Mouse (Mus musculus) cerebellum, adult 2 months (tissue): ENCODE measurements around the gene Tmem170.

ENCODE experiments used
- CTCF ChIP-seq: fragments of 200-500 bp; IDR thresholded peaks from 2 replicates; pipeline ENCODE4 v1.5.1; 2011; ENCODE audit warnings: low read depth, mild to moderate bottlenecking, control low read depth, low read length, moderate library complexity, borderline replicate concordance; ENCODE audit not compliant: insufficient read depth
- POLR2A ChIP-seq: fragments of 200-500 bp; IDR thresholded peaks from 2 replicates; pipeline ENCODE4 v1.6.1; 2011; ENCODE audit warnings: low read length, control low read depth, borderline replicate concordance; ENCODE audit not compliant: insufficient read depth

DNA sequence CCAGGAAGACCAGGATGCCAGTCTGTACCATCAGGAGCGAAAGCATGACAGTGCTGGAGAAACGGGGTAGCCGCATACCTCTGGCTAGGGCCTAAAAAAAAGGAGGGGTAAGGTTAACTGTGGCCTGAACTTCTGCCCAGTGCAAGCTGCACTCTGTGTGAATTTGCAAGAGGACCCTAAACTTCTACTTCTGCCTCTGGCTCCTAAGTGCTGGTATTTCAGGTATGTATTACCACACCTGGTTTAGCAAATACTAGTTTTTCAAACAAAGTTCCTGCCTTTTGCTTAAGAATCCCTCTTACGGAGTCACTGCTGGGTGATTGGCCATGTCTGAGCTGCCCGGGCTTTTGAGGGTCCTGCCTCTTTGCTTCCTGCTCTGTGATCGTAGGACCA lies 14.4 kb upstream of the Tmem170 start:
- TF ChIP-seq POLR2A (no peak), CTCF (no peak)
